Mouse (Mus musculus): ENCODE measurements around the gene Amotl1. TPM values are rescaled to one million over a fixed set of nuclear protein-coding genes. Genes with fewer than 3 reads are reported as not detected.

Amotl1 gene
- total RNA-seq (2014; fragmentation: Nextera tagmentation) (2.3 and 2.6 TPM in 2 replicates), total RNA-seq (2017) (4.6 and 4.9 TPM in 2 replicates), polyA plus RNA-seq (2012) (2.6 and 3.1 TPM in 2 replicates)

DNA sequence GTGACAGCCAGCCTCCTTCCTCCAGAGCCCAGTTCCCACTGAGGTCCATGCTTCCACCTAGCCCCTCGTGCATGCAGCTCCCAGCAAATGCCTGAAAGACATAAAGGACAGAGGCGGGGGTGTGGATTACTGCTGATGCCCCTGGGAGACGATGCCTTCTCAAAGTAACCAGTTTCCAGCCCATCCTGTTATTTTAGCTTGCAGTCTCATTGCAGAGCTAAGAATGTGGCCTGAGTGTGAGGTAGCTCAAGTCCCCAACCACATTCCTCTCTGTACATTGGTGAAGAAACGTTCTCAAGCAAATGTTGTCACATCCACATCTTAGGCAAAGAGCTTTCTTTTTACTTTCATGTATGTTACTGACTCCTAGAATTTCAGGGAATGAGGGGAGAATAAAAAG is at the start of gene Amotl1:
TSS of gene Amotl1 (minus strand) at position 101 of the 400 bp plus-strand sequence.
- no peak for DNase-seq (ENCODE audit: low spot score)
- H3K36me3 ChIP-seq (replicated peaks), result no peaks in the 10 kb centered on the region
- no peak within 1 kb of the TSS for H3K4me3 ChIP-seq (ENCODE audit: low read depth, low read length)
- H3K4me1 ChIP-seq (ENCODE audit: insufficient read depth, low read depth, low read length), result no peaks in the 10 kb centered on the region
- ATAC-seq (ENCODE audit: extremely low read depth, insufficient number of reproducible peaks, low FRiP score, poor library complexity, severe bottlenecking), result no peak
- TF ChIP-seq CTCF (IDR thresholded peaks at IDR 0.05; ENCODE audit: low read depth, low read length) (no peak), GATA1 (IDR thresholded peaks at IDR 0.05; ENCODE audit: borderline replicate concordance, low read length) (no peak), POLR2AphosphoS5 (IDR thresholded peaks at IDR 0.05; ENCODE audit: insufficient replicate concordance, low read depth, low read length) (no peak), TAL1 (conservative IDR thresholded peaks at IDR 0.05; ENCODE audit: low read depth, low read length) (no peak), GATA2 (IDR thresholded peaks at IDR 0.05; ENCODE audit: borderline replicate concordance, low read depth, low read length) (no peak)
- peaks cover 5% of the 10 kb centered on the region for H3K27me3 ChIP-seq (ENCODE audit: insufficient read depth, low read length)
- no peaks in the 10 kb centered on the region for H3K9me3 ChIP-seq (replicated peaks)

DNA sequence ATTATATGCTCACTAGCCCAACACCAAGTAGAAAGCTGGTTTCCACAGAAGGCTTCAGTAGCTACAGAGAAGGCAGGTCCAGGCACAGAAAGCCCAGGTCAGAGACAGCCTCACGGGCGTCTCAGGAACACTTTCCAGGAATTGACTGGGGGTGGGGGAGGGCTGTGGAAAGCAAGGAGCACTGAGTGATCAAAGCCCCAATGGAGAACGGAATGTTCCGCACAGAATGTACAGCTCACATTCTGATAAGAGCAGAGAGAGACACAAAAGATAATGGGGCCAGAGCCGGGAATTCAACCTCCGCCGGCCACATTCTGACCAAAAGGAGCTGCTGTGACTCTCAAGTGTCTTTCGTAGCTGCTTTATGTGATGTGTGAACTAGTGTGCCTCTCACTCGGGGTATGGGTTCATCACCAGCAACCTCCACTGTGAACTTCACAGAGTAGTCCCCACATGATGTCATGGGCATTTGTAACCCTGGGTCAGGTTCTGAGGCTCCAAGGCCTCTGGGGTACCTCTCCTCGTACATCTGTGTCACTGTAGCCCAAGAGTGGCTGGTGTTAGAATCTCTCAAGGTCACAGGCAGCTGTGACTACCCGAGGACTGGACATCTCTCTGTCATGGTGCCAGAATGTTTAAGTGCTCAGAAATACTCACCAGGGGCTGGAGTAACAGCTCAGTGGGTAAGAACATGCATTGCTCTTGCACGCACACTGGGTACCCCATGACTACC is 44.7 kb upstream of the Amotl1 start:
- DNase-seq (ENCODE audit: low spot score) (no peak), ATAC-seq (ENCODE audit: extremely low read depth, insufficient number of reproducible peaks, low FRiP score, poor library complexity, severe bottlenecking) (no peak)
- Histone ChIP-seq H3K9me3 (replicated peaks) (no peaks in the 10 kb centered on the region), H3K36me3 (replicated peaks) (no peaks in the 10 kb centered on the region), H3K4me3 (ENCODE audit: low read depth, low read length) (no peak overlapping the region), H3K27me3 (ENCODE audit: insufficient read depth, low read length) (0 out of 2 replicates have a peak, but pooled peaks cover 3% of the 10 kb centered on the region), H3K4me1 (ENCODE audit: insufficient read depth, low read depth, low read length) (no peaks in the 10 kb centered on the region)
- TF ChIP-seq POLR2AphosphoS5 (IDR thresholded peaks at IDR 0.05; ENCODE audit: insufficient replicate concordance, low read depth, low read length) (no peak), GATA2 (IDR thresholded peaks at IDR 0.05; ENCODE audit: borderline replicate concordance, low read depth, low read length) (no peak), TAL1 (conservative IDR thresholded peaks at IDR 0.05; ENCODE audit: low read depth, low read length) (no peak), GATA1 (IDR thresholded peaks at IDR 0.05; ENCODE audit: borderline replicate concordance, low read length) (no peak), CTCF (IDR thresholded peaks at IDR 0.05; ENCODE audit: low read depth, low read length) (no peak)

DNA sequence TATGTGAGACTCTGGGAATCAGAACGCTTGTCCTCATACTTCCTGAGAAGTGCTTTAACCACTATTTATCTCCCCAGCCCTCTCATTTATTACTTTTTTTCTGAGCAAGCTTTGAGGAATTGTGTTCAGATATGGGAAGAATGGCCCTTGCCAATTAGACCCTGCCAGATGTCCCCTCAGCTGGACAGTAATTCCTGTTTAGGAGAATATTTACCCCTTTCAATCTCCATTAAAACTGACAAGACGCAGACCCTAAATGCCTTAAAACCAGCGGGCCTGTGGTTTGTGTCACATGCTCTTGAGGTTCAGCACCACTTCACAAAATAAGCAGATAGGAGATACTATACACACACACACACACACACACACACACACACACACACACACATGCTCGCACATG is 39.5 kb upstream of the Amotl1 start:
- no peak for ATAC-seq (ENCODE audit: extremely low read depth, insufficient number of reproducible peaks, low FRiP score, poor library complexity, severe bottlenecking)
- no peak for DNase-seq (ENCODE audit: low spot score)
- no peaks in the 10 kb centered on the region for H3K36me3 ChIP-seq (replicated peaks)
- TF ChIP-seq TAL1 (conservative IDR thresholded peaks at IDR 0.05; ENCODE audit: low read depth, low read length) (no peak), CTCF (IDR thresholded peaks at IDR 0.05; ENCODE audit: low read depth, low read length) (no peak), GATA2 (IDR thresholded peaks at IDR 0.05; ENCODE audit: borderline replicate concordance, low read depth, low read length) (no peak), POLR2AphosphoS5 (IDR thresholded peaks at IDR 0.05; ENCODE audit: insufficient replicate concordance, low read depth, low read length) (no peak), GATA1 (IDR thresholded peaks at IDR 0.05; ENCODE audit: borderline replicate concordance, low read length) (no peak)
- H3K27me3 ChIP-seq (ENCODE audit: insufficient read depth, low read length), result 0 out of 2 replicates have a peak, but pooled peaks cover 5% of the 10 kb centered on the region
- no peaks in the 10 kb centered on the region for H3K9me3 ChIP-seq (replicated peaks)
- no peaks in the 10 kb centered on the region for H3K4me1 ChIP-seq (ENCODE audit: insufficient read depth, low read depth, low read length)
- H3K4me3 ChIP-seq (ENCODE audit: low read depth, low read length), result no peak overlapping the region

DNA sequence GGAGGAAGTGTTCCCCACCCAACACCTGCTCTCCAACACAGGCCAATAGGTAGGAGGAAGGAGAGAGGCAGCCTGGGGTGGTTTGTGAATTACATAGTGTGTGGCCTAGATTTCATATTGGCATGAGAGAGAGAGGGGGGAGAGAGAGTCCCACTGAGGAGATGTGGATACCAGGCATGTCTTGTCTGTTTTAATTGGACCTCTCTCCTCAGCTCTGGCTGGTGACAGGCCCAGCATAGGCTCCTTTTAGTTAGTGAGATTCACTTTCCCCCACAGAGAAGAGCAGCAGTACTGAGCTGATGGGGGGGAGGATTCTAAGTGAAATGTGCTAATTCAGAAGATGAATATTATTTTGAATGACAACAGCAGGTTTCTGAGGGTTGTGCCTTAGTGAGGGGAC is 37.9 kb upstream of the Amotl1 start:
- no peaks in the 10 kb centered on the region for H3K36me3 ChIP-seq (replicated peaks)
- H3K9me3 ChIP-seq (replicated peaks), result no peaks in the 10 kb centered on the region
- DNase-seq (ENCODE audit: low spot score) (no peak), ATAC-seq (ENCODE audit: extremely low read depth, insufficient number of reproducible peaks, low FRiP score, poor library complexity, severe bottlenecking) (no peak)
- H3K4me1 ChIP-seq (ENCODE audit: insufficient read depth, low read depth, low read length), result no peaks in the 10 kb centered on the region
- 0 out of 2 replicates have a peak, but pooled peaks cover 5% of the 10 kb centered on the region for H3K27me3 ChIP-seq (ENCODE audit: insufficient read depth, low read length)
- TF ChIP-seq POLR2AphosphoS5 (IDR thresholded peaks at IDR 0.05; ENCODE audit: insufficient replicate concordance, low read depth, low read length) (no peak), GATA2 (IDR thresholded peaks at IDR 0.05; ENCODE audit: borderline replicate concordance, low read depth, low read length) (no peak), GATA1 (IDR thresholded peaks at IDR 0.05; ENCODE audit: borderline replicate concordance, low read length) (no peak), CTCF (IDR thresholded peaks at IDR 0.05; ENCODE audit: low read depth, low read length) (no peak), TAL1 (conservative IDR thresholded peaks at IDR 0.05; ENCODE audit: low read depth, low read length) (no peak)
- no peak overlapping the region for H3K4me3 ChIP-seq (ENCODE audit: low read depth, low read length)

DNA sequence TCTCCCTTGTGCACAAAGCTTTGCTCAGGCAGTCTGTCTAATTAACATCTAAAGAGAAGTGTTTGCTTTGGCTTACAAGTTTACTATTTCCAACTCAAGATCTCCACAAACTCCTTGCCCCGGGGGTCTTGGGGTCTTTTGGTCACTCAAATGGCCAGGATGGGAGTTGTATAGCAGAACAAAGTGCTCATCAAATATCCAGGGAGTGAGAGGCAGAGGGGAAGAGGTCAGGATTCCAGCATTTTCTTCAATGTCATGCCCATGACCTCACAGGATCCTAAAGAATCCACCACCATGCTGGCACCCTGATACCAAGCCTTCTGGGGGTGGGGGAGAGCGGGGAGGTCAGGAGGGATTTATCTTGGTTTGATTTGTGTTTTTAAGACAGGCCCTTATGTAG is 35.7 kb upstream of the Amotl1 start:
- Histone ChIP-seq H3K4me1 (ENCODE audit: insufficient read depth, low read depth, low read length) (no peaks in the 10 kb centered on the region), H3K9me3 (replicated peaks) (no peaks in the 10 kb centered on the region), H3K36me3 (replicated peaks) (no peaks in the 10 kb centered on the region), H3K4me3 (ENCODE audit: low read depth, low read length) (no peak overlapping the region), H3K27me3 (ENCODE audit: insufficient read depth, low read length) (0 out of 2 replicates have a peak, but pooled peaks cover 8% of the 10 kb centered on the region)
- TF ChIP-seq POLR2AphosphoS5 (IDR thresholded peaks at IDR 0.05; ENCODE audit: insufficient replicate concordance, low read depth, low read length) (no peak), TAL1 (conservative IDR thresholded peaks at IDR 0.05; ENCODE audit: low read depth, low read length) (no peak), CTCF (IDR thresholded peaks at IDR 0.05; ENCODE audit: low read depth, low read length) (no peak), GATA2 (IDR thresholded peaks at IDR 0.05; ENCODE audit: borderline replicate concordance, low read depth, low read length) (no peak), GATA1 (IDR thresholded peaks at IDR 0.05; ENCODE audit: borderline replicate concordance, low read length) (no peak)
- DNase-seq (ENCODE audit: low spot score) (no peak), ATAC-seq (ENCODE audit: extremely low read depth, insufficient number of reproducible peaks, low FRiP score, poor library complexity, severe bottlenecking) (no peak)

Data from G1E (cell line).